Mouse (Mus musculus) heart, embryonic 15.5 days (tissue): Measurements from ENCODE around the gene Cdk16. TPM values are rescaled to one million over a fixed set of nuclear protein-coding genes. Genes with fewer than 3 reads are reported as not detected.

Source experiments
- ATAC-seq: fragments of 200-750 bp; cut with Nextera tagmentation; replicated peaks from 2 replicates; pipeline ENCODE4 v1.8.0; 2017; ENCODE audit warnings: low read depth, moderate TSS enrichment; ENCODE audit not compliant: insufficient number of reproducible peaks, insufficient read depth, low FRiP score
- H3K27ac ChIP-seq: fragments of 300-500 bp; sonication (generic); 2 replicates; pipeline ENCODE4 v1.5.1; 2015; ENCODE audit warnings: mild to moderate bottlenecking, inconsistent platforms
- H3K27me3 ChIP-seq: fragments of 300-500 bp; sonication (generic); 2 replicates; pipeline ENCODE4 v1.6.1; 2015; ENCODE audit warnings: inconsistent platforms
- H3K36me3 ChIP-seq: fragments of 300-500 bp; sonication (generic); 2 replicates; pipeline ENCODE4 v1.6.1; 2015; ENCODE audit warnings: mild to moderate bottlenecking, inconsistent platforms
- H3K4me1 ChIP-seq: fragments of 300-500 bp; sonication (generic); replicated peaks from 2 replicates; pipeline ENCODE4 v1.6.1; 2015; ENCODE audit warnings: inconsistent platforms
- H3K4me2 ChIP-seq: fragments of 300-500 bp; sonication (generic); 2 replicates; pipeline ENCODE4 v1.6.1; 2015; ENCODE audit warnings: inconsistent platforms, mild to moderate bottlenecking, moderate library complexity
- H3K4me3 ChIP-seq: fragments of 300-500 bp; sonication (generic); 2 replicates; pipeline ENCODE4 v1.5.1; 2015; ENCODE audit warnings: mild to moderate bottlenecking, inconsistent platforms
- H3K9ac ChIP-seq: fragments of 300-500 bp; sonication (generic); 2 replicates; pipeline ENCODE4 v1.6.1; 2015; ENCODE audit warnings: mild to moderate bottlenecking, inconsistent platforms
- H3K9me3 ChIP-seq: fragments of 300-500 bp; sonication (generic); replicated peaks from 2 replicates; pipeline ENCODE4 v1.6.1; 2016; ENCODE audit warnings: inconsistent platforms
- WGBS: fragments of 180-500 bp; shearing (Covaris S2); methylation state at CpG from one replicate; pipeline ENCODE4 v1.1.7; 2015; ENCODE audit warnings: mixed read lengths; 5-methylcytosine and 5-hydroxymethylcytosine counted together
- polyA plus RNA-seq: library from polyadenylated mRNA; unstranded; fragments of >200 nt; fragmentation: Nextera tagmentation; extraction: Ambion mirVana; gene quantifications from 2 replicates; pipeline ENCODE4 v1.2.1, GENCODE M21; 2015

Gene Cdk16
- polyA plus RNA-seq, result 107 and 136 TPM in 2 replicates

DNA sequence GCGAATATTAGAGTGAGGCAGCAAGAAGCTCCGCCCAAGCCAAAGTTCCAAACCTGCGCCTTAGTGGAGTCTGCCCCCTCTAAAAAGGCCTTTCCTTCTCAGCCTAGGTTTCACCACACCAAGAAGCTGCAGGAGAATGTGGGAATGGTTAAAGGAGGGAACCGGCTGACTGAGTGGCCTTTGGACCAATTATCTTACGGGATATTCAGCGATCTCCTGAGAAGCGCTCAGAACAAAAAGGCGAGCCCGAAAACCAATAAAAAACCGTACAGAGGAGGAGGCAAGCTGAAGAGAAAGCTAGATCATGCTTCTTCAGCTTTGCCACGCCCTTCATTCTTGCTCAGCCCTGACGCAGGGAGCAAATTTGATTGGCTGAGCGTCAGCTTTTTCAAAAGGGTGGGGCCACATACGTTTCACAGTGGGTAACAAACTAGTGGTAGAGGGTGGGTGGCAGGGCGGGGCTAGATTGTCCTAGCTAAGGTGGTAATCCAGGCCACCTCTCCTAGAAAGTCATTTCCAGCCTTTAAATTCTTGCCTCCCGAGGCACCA is at the start of gene Cdk16:
Gene Cdk16, plus strand, starts transcription at position 436 of the 549 bp plus-strand sequence.
- Histone ChIP-seq H3K4me1 (peaks cover 20% of the 10 kb centered on the region), H3K9me3 (no peaks in the 10 kb centered on the region), H3K4me3 (peak within 1 kb of the TSS; percentile 78), H3K4me2 (peak within 1 kb of the TSS; percentile 77), H3K27me3 (no peaks in the 10 kb centered on the region), H3K9ac (peak within 1 kb of the TSS; percentile 85), H3K27ac (peak within 1 kb of the TSS; percentile 99), H3K36me3 (peaks cover 6% of the 10 kb centered on the region; the same call in 1 of the 2 replicates)
- WGBS, result 11% methylated on average over 16 of the region's 16 CpGs
- ATAC-seq, result peak; percentile 89

DNA sequence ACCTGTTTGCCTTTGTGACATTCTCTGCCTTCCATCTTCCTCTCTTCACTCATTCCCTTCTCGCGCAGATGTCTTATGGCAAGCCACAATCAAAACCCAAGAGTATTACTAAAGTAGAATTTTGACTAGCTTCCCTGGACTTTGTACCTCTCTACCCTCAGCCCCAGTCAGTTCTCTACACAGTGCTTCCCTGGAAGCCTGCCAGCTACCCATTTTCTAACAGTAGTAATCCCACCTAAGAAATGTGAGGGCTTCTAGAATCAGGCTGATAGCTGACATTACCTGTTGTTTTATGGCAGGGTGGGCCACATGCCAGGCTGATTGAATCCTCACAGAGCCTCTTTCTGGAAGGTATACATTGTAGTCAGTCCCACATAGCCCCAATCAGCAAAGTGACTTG is 49.6 kb upstream of the Cdk16 start:
- 97% methylated on average over 2 of the region's 2 CpGs for WGBS
- H3K36me3 ChIP-seq, result peaks cover 13% of the 10 kb centered on the region

DNA sequence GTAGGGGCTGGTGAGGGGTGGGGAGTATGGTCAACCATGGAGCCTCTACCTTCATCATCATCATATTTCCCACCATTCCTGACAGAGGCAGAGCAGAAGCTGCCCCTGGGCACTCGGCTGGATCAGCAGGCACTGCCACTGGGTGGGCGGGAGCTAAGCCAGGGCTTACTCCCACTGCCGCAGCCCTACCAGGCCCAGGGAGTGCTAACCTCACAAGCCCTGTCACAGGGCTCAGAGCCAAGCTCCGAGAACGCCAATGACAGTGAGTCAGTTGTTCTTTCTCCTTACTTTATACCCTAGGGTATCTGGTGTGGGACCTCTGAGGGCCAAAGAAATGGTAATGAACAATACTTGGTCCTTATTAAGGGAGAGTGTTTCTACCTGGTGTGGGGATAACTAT is 43.0 kb upstream of the Cdk16 start:
- H3K36me3 ChIP-seq, result peaks cover 22% of the 10 kb centered on the region
- WGBS, result 68% methylated on average over 5 of the region's 5 CpGs
- H3K27me3 ChIP-seq, result no peaks in the 10 kb centered on the region

More for the DNA sequence above, 49.6 kb upstream of the Cdk16 start:
- ATAC-seq, result no peak
- Histone ChIP-seq H3K27me3 (no peaks in the 10 kb centered on the region), H3K9me3 (no peaks in the 10 kb centered on the region), H3K4me3 (no peak overlapping the region), H3K4me2 (no peak overlapping the region), H3K27ac (no peak overlapping the region), H3K4me1 (no peaks in the 10 kb centered on the region), H3K9ac (no peak overlapping the region)

DNA sequence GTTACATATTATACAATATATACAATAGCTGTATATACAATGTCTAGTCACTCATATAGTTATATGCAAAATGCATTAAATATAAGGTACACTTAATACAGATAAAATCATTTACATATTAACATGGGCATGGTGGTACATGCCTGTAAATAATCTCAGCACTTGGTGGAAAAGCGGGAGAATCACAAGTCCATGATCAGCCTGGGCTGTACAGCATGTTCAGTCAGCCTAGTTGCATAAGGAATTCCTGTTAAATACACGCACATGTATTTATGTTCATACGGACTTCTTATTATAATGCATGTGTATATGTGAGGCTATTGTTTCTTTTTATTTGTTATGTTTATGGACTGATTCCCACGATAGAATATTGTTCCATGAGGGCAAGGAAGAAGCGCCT is 30.2 kb upstream of the Cdk16 start:
- peak overlapping the region; percentile 61 for H3K4me3 ChIP-seq
- H3K27me3 ChIP-seq, result no peaks in the 10 kb centered on the region
- no peaks in the 10 kb centered on the region for H3K9me3 ChIP-seq
- WGBS, result 23% methylated on average over 5 of the region's 5 CpGs
- H3K36me3 ChIP-seq, result no peaks in the 10 kb centered on the region
- peak overlapping the region; percentile 85 for H3K4me2 ChIP-seq
- H3K9ac ChIP-seq, result no peak overlapping the region
- no peak for ATAC-seq
- no peak overlapping the region for H3K27ac ChIP-seq
- H3K4me1 ChIP-seq, result no peaks in the 10 kb centered on the region

More for the DNA sequence above, 43.0 kb upstream of the Cdk16 start:
- H3K9ac ChIP-seq, result no peak overlapping the region
- no peak overlapping the region for H3K4me2 ChIP-seq
- ATAC-seq, result no peak
- no peak overlapping the region for H3K4me3 ChIP-seq
- no peaks in the 10 kb centered on the region for H3K4me1 ChIP-seq
- no peaks in the 10 kb centered on the region for H3K9me3 ChIP-seq
- no peak overlapping the region for H3K27ac ChIP-seq

DNA sequence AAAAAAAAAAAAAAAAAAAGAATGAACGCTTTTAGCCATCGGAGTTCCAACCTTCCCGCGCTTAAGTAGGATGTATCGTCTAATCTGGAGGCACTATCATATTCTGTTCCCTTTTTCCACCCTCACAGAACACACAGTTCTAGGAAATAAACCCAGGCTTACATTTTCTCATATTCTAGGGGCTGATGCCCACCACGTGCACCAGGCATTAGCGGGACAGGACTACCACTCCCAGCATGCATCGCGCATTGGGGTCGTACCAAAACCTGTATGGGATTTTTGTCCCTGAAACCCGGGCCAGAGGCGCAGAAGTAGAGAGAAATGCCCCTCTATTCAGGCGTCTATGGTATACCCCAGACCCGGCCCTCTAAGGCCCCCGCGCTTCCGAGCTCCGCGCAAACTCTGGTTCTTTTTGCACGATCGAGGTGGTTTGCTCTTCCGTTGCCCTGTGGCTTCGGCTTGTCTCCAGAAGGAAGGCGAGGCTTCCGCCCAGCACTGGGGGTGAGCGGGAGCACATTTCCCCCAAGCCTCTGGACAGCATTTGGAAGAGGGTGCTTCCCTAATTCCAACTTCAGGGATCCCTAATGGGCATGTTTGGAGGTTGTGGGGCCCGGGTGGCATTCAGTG is 29.6 kb upstream of the Cdk16 start, which contains the start of gene Uba1:
Gene Uba1, plus strand, starts transcription at position 301 of the 627 bp plus-strand sequence.
- H3K36me3 ChIP-seq, result no peaks in the 10 kb centered on the region
- 14% methylated on average over 27 of the region's 27 CpGs for WGBS
- peak within 1 kb of the TSS; percentile 58 for H3K9ac ChIP-seq
- peak within 1 kb of the TSS; percentile 61 for H3K4me3 ChIP-seq
- no peaks in the 10 kb centered on the region for H3K9me3 ChIP-seq
- H3K27ac ChIP-seq, result peak within 1 kb of the TSS; percentile 74
- H3K27me3 ChIP-seq, result no peaks in the 10 kb centered on the region
- H3K4me2 ChIP-seq, result peak within 1 kb of the TSS; percentile 85
- H3K4me1 ChIP-seq, result no peaks in the 10 kb centered on the region
- peak; percentile 87 for ATAC-seq

DNA sequence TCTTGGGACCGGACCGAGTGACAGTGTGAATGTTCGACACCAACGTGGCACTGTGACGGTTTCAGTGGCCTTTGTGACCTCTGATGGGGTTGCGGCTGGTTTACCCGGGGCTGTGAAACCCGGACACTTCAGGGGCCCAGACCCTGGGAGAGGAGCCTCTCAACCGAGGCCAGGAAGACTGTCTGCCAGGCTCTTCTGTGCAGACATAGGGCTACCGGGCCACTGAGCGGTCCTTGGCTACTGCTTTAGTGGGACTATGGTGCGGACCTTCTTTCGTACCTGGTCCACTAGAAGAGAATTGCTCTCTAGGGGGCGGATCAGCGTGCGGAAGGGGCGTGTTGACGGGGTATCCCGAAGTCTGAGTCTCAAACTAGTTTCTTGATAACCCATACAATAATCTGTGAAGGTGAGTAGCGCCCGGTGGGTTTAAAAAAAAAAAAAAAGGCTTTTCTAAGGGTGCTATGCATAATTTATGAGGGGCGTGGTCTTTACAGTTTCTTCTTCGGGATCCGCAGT is 28.8 kb upstream of the Cdk16 start:
- WGBS, result 13% methylated on average over 24 of the region's 24 CpGs
- ATAC-seq, result no peak
- H3K9ac ChIP-seq, result peak overlapping the region; percentile 58

DNA sequence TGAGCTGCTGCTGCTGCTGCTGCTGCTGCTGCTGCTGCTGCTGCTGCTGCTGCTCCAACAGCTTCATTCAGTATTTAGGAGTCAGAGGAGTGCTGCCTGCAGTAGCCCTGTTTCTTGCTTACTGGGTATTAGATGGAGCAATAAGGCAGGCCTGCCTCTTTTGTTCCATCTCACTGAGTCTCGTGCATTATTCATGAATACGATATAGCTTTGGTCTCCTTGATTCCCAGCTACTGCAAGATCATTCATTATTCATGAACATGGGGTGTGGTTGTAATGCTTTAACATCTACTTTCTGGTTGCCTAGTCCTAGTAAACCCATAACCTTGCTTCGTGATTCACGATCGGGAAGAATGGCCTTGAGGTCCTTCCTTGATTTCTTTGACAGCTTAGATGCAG is 25.4 kb upstream of the Cdk16 start:
- no peak for ATAC-seq
- no peak overlapping the region for H3K4me2 ChIP-seq
- no peaks in the 10 kb centered on the region for H3K36me3 ChIP-seq
- H3K27me3 ChIP-seq, result no peaks in the 10 kb centered on the region
- H3K9ac ChIP-seq, result no peak overlapping the region
- no peak overlapping the region for H3K27ac ChIP-seq
- 26% methylated on average over 5 of the region's 5 CpGs for WGBS
- no peaks in the 10 kb centered on the region for H3K9me3 ChIP-seq
- H3K4me1 ChIP-seq, result peaks cover 17% of the 10 kb centered on the region
- no peak overlapping the region for H3K4me3 ChIP-seq

More for the DNA sequence above, 28.8 kb upstream of the Cdk16 start:
- Histone ChIP-seq H3K27me3 (no peaks in the 10 kb centered on the region), H3K36me3 (no peaks in the 10 kb centered on the region), H3K4me1 (peaks cover 1% of the 10 kb centered on the region; the same call in 1 of the 2 replicates), H3K4me2 (peak overlapping the region; percentile 85), H3K9me3 (no peaks in the 10 kb centered on the region), H3K27ac (peak overlapping the region; percentile 74; the same call in 1 of the 2 replicates), H3K4me3 (peak overlapping the region; percentile 61)

DNA sequence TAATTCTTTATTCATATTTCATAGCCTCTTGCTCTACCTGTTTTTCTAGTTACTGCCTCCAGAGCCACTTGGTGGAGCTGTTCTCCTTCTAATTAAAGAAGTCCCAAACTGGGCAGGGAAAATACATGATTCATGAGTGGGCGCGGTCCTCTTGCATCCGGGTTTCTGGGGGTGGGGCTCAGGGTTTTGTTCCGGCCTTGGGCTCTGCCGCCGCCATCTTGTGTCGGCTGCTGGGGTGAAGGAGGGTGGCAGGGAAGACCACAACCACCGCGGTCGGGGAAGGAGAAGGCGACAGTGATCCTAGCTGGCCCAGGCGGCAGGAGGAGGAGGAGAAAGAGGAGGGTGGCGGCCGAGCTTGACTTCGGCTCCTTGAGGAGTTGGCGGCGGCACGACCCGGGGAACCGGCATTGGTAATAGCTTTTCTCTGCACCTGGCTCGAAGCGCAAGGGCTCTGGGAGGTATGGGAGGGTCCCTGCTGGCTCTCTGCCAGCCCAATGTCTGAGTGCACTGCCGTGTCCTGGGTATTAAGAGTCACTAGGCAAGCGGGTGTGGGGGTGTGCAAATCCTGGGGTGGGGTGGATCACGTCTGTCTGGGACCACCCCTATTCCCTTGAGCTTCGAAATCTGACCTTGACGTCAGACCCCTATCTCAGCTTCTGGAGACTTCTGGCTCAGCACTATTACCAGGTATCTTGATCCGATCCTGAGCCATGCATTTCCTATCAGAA is 24.9 kb upstream of the Cdk16 start:
- WGBS, result 17% methylated on average over 24 of the region's 28 CpGs
- Histone ChIP-seq H3K27me3 (no peaks in the 10 kb centered on the region), H3K4me3 (peak overlapping the region; percentile 72), H3K9me3 (no peaks in the 10 kb centered on the region), H3K4me2 (peak overlapping the region; percentile 63), H3K27ac (peak overlapping the region; percentile 85), H3K36me3 (no peaks in the 10 kb centered on the region), H3K4me1 (peaks cover 17% of the 10 kb centered on the region), H3K9ac (peak overlapping the region; percentile 75)
- peak; percentile 83 for ATAC-seq

DNA sequence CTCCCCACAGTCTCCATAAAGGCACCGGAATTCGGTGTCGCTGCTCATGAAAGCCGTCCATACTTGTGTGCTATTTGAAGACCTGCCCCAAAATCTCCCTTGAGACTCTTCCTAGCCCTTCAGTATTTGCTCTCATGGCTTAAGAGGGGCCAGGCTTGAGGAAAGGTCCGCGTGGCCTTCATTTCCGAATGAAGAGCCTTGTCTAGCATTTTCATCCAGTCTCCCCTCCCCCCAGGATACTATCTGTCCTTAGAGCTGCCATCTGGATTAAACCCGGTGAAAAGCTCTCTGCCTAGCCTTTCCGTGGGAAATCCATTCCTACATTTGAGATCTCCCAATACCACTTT is 24.3 kb upstream of the Cdk16 start:
- ATAC-seq, result no peak
- peak overlapping the region; percentile 72 for H3K4me3 ChIP-seq
- H3K4me1 ChIP-seq, result peaks cover 17% of the 10 kb centered on the region
- H3K4me2 ChIP-seq, result peak overlapping the region; percentile 63
- peak overlapping the region; percentile 75 for H3K9ac ChIP-seq
- H3K9me3 ChIP-seq, result no peaks in the 10 kb centered on the region
- peaks cover 3% of the 10 kb centered on the region; the same call in 1 of the 2 replicates for H3K36me3 ChIP-seq
- peak overlapping the region; percentile 85 for H3K27ac ChIP-seq
- no peaks in the 10 kb centered on the region for H3K27me3 ChIP-seq
- 11% methylated on average over 9 of the region's 9 CpGs for WGBS

DNA sequence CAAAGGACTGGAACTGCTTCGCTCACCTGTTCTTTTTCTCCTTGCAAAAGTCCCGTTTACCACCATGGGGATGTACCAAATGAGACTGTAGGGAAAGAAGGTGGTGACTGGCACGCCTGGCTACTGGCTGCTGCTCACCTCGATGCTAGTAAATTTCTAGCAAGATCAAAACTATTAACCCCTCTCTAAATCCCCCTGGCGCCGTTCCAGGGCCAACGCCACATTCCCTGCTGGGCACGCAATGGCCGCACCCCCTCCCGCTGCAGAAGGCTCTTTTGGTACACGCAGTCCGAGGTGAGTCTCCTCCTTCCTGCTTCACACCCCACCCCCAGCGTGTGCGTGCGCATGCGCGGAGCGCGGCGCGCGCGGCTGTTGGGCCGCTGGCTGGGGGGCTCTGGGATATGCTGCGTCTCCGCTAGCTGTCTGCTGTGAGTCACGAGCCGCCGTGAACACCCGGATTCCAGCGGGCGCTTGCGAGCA is 354 bp downstream of the Cdk16 start:
- 12% methylated on average over 30 of the region's 33 CpGs for WGBS
- peak; percentile 90 for ATAC-seq

DNA sequence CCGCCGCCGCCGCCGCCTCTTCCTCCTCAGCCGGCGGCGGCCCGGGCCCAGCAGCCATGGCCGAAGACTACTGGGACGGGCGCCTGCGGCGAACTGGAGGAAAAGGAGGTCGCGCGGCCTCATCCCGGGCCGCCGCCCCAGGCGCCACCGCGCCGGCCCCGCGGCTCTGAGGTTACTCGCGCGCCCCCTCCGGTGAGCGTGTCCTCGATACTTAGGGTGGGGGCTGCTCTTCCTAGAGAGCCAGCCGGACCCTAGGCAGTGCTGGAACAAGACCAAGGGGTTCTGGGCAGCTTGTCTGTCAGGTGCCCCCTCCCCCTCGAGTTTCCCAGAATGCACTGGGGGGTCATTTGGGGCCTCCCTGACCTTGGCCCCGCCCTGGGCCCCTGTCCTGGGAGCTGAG is 861 bp downstream of the Cdk16 start:
- H3K4me2 ChIP-seq, result peak overlapping the region; percentile 77
- WGBS, result 10% methylated on average over 16 of the region's 35 CpGs
- H3K9me3 ChIP-seq, result no peaks in the 10 kb centered on the region
- peak overlapping the region; percentile 78 for H3K4me3 ChIP-seq
- H3K27me3 ChIP-seq, result no peaks in the 10 kb centered on the region
- peak overlapping the region; percentile 99 for H3K27ac ChIP-seq
- H3K4me1 ChIP-seq, result peaks cover 20% of the 10 kb centered on the region
- H3K36me3 ChIP-seq, result peaks cover 2% of the 10 kb centered on the region; the same call in 1 of the 2 replicates
- peak; percentile 51 for ATAC-seq
- H3K9ac ChIP-seq, result peak overlapping the region; percentile 85

More for the DNA sequence above, 354 bp downstream of the Cdk16 start:
- peak overlapping the region; percentile 99 for H3K27ac ChIP-seq
- peak overlapping the region; percentile 85 for H3K9ac ChIP-seq
- H3K4me3 ChIP-seq, result peak overlapping the region; percentile 78
- no peaks in the 10 kb centered on the region for H3K9me3 ChIP-seq
- H3K4me1 ChIP-seq, result peaks cover 20% of the 10 kb centered on the region
- H3K27me3 ChIP-seq, result no peaks in the 10 kb centered on the region
- H3K36me3 ChIP-seq, result peaks cover under 1% of the 10 kb centered on the region; the same call in 1 of the 2 replicates
- H3K4me2 ChIP-seq, result peak overlapping the region; percentile 77
